Mouse (Mus musculus): ENCODE measurements around the gene Pde6d. TPM values are rescaled to one million over a fixed set of nuclear protein-coding genes. Genes with fewer than 3 reads are reported as not detected.

The Pde6d gene
- polyA plus RNA-seq, 1 experiment: 11.7 TPM

DNA sequence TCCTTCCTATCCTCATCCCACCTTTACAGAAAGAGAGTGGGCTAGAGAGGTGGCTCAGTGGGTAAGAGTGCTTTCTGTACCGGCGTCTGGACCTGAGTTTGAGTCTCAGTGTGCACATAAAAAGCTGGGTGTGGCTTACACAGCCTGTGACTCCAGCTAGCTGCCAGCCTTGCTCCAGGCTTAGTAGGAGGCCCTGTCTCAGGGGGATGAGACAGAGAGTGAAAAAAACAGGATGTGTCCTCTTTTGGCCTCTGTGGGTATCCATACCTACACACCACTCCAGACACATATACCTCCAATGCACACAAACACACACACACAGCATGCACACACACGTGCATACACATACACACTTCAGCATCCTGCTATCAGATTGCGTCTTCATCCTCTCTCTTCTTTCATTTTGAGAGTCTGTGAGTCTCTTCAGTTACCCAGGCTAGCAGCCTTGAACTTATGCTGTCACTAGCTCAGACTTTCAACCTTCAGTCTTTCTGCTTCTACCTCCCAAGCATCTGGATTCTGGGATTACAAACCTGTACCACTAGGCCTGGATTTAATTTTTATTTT lies 70.2 kb downstream of the Pde6d start:
- Histone ChIP-seq H3K4me1 (ENCODE audit: control insufficient read depth, insufficient read depth, insufficient read length) (peaks cover 12% of the 10 kb centered on the region; the same call in 1 of the 2 replicates), H3K4me3 (ENCODE audit: extremely low read depth, insufficient read depth, insufficient read length) (no peak overlapping the region), H3K27me3 (ENCODE audit: control insufficient read depth, insufficient read depth, low read length) (no peaks in the 10 kb centered on the region), H3K36me3 (ENCODE audit: control insufficient read depth, insufficient read depth, low read length) (no peaks in the 10 kb centered on the region), H3K27ac (ENCODE audit: insufficient read depth, low read length) (no peak overlapping the region)
- 79% methylated on average over 4 of the region's 4 CpGs for WGBS
- DNase-seq (ENCODE audit: low read depth in 1 of 2, low spot score in 2 of 2): no peak
- TF ChIP-seq POLR2A (IDR thresholded peaks at IDR 0.05; ENCODE audit: low read depth, low read length): no peak
- no peak for TF ChIP-seq CTCF (IDR thresholded peaks at IDR 0.05; ENCODE audit: extremely low read depth, insufficient read depth, insufficient read length, insufficient replicate concordance)

DNA sequence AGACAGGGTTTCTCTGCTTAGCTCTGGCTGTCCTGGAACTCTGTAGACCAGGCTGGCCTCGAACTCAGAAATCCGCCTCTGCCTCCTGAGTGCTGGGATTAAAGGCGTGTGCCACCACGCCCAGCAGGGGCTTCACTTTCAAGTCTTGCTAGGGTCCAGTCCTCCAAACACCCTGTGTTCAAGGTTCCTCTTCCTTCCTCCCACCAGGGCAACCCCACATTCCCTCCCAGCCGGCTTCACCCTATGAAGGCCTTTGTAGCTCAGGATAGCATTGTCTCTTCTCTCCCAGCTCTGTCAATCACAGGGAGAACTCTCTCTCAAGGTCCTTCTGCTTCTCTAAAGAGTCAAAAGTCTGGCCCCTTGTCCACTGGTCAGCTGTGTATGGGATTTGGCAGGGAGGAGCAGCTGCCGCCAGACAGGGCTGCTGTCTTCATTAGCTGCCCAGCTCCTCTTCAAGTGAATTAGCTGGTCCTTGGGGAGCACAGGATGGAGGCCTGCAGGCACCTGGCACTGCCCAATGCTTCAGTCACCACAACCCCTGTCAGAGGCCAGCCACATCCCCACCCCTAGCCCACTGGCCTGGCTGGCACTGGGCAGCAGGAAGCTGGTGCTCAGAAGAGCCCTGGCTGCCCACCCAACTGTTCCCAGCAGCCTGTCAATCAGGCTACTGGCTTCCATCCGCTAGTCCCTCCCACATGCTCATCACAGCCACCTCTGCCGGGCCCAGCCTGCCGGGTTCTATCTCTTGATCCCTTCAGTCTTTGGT lies 71.6 kb downstream of the Pde6d start:
- Histone ChIP-seq H3K4me1 (ENCODE audit: control insufficient read depth, insufficient read depth, insufficient read length) (peaks cover 6% of the 10 kb centered on the region; the same call in 1 of the 2 replicates), H3K27me3 (ENCODE audit: control insufficient read depth, insufficient read depth, low read length) (no peaks in the 10 kb centered on the region), H3K36me3 (ENCODE audit: control insufficient read depth, insufficient read depth, low read length) (no peaks in the 10 kb centered on the region), H3K4me3 (ENCODE audit: extremely low read depth, insufficient read depth, insufficient read length) (no peak overlapping the region), H3K27ac (ENCODE audit: insufficient read depth, low read length) (no peak overlapping the region)
- TF ChIP-seq CTCF (IDR thresholded peaks at IDR 0.05; ENCODE audit: extremely low read depth, insufficient read depth, insufficient read length, insufficient replicate concordance) (no peak), POLR2A (IDR thresholded peaks at IDR 0.05; ENCODE audit: low read depth, low read length) (no peak)
- DNase-seq (ENCODE audit: low read depth in 1 of 2, low spot score in 2 of 2): no peak
- WGBS: 62% methylated on average over 9 of the region's 9 CpGs

DNA sequence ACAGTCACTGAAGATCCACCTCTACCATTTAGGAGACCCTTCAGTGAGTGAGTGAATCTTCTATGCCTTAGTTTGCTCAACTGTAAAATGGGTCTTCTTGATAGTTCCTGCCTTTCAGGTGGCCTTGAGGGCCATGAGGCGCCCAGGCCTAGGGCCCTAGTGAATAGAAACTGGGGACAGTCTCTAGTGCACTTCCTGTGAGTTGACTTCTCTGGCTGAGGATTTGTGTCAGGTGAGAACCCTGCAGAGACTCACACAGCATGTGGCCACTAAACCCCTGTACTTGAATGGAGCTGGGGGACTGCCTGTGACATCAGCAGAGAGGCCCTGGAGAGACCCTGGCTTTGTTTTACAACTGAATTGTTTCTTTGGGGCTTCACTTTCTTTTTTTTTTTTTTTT lies 72.2 kb downstream of the Pde6d start:
- no peaks in the 10 kb centered on the region for H3K36me3 ChIP-seq (ENCODE audit: control insufficient read depth, insufficient read depth, low read length)
- no peaks in the 10 kb centered on the region for H3K27me3 ChIP-seq (ENCODE audit: control insufficient read depth, insufficient read depth, low read length)
- H3K4me1 ChIP-seq (ENCODE audit: control insufficient read depth, insufficient read depth, insufficient read length): peaks cover 9% of the 10 kb centered on the region; the same call in 1 of the 2 replicates
- H3K4me3 ChIP-seq (ENCODE audit: extremely low read depth, insufficient read depth, insufficient read length): no peak overlapping the region
- no peak for TF ChIP-seq POLR2A (IDR thresholded peaks at IDR 0.05; ENCODE audit: low read depth, low read length)
- TF ChIP-seq CTCF (IDR thresholded peaks at IDR 0.05; ENCODE audit: extremely low read depth, insufficient read depth, insufficient read length, insufficient replicate concordance): no peak
- DNase-seq (ENCODE audit: low read depth in 1 of 2, low spot score in 2 of 2): no peak
- WGBS: 58% methylated on average over 1 of the region's 1 CpGs
- H3K27ac ChIP-seq (ENCODE audit: insufficient read depth, low read length): no peak overlapping the region

DNA sequence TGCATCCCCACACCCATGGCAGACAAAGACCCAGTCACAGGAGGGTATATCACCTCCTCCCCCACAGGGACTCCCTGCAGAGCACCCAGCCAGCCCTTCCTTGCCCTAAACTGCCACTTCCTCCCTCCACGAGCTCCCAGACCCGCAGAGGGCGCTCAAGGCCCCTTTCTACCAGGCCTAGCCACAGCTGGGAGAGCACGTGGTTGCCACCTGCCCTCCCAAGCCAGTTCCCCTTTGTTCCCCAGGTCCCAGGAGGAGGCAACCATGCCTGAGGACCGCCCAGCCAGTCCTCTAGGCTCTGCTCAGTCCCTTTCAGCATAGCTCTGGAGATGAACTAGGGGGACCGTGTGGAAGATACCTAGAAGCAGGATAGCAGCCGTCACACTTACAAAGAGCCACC lies 73.0 kb downstream of the Pde6d start:
- peaks cover 14% of the 10 kb centered on the region; the same call in 1 of the 2 replicates for H3K4me1 ChIP-seq (ENCODE audit: control insufficient read depth, insufficient read depth, insufficient read length)
- peak; percentile 79 to 96 for DNase-seq (ENCODE audit: low read depth in 1 of 2, low spot score in 2 of 2)
- H3K27ac ChIP-seq (ENCODE audit: insufficient read depth, low read length): no peak overlapping the region

DNA sequence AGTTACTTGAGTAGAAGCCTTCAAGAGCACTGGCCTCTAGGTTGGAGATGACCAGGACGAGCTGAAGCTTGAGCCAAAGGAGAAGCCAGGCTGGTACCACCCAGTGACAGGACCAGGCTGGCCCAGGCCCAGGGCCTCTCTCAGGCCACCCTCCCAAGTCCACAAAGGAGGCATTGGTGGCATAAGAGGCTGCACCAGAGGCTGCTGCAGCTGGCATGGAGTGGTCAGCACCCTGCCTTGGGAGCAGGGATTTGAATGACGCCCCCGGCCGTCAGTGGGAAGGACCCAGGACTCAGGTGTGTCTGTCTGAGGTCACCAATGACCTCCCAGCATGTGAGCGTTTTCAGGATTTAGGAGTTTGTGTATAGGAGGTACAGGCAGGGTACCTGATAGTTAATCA lies 74.6 kb downstream of the Pde6d start:
- Histone ChIP-seq H3K27me3 (ENCODE audit: control insufficient read depth, insufficient read depth, low read length) (no peaks in the 10 kb centered on the region), H3K4me1 (ENCODE audit: control insufficient read depth, insufficient read depth, insufficient read length) (peaks cover 20% of the 10 kb centered on the region; the same call in 1 of the 2 replicates), H3K27ac (ENCODE audit: insufficient read depth, low read length) (no peak overlapping the region), H3K4me3 (ENCODE audit: extremely low read depth, insufficient read depth, insufficient read length) (no peak overlapping the region), H3K36me3 (ENCODE audit: control insufficient read depth, insufficient read depth, low read length) (no peaks in the 10 kb centered on the region)
- no peak for TF ChIP-seq CTCF (IDR thresholded peaks at IDR 0.05; ENCODE audit: extremely low read depth, insufficient read depth, insufficient read length, insufficient replicate concordance)
- no peak for TF ChIP-seq POLR2A (IDR thresholded peaks at IDR 0.05; ENCODE audit: low read depth, low read length)
- no peak for DNase-seq (ENCODE audit: low read depth in 1 of 2, low spot score in 2 of 2)
- whole genome bisulfite sequencing: 96% methylated on average over 5 of the region's 5 CpGs

More for the DNA sequence above, 73.0 kb downstream of the Pde6d start:
- Histone ChIP-seq H3K36me3 (ENCODE audit: control insufficient read depth, insufficient read depth, low read length) (no peaks in the 10 kb centered on the region), H3K4me3 (ENCODE audit: extremely low read depth, insufficient read depth, insufficient read length) (no peak overlapping the region), H3K27me3 (ENCODE audit: control insufficient read depth, insufficient read depth, low read length) (no peaks in the 10 kb centered on the region)
- TF ChIP-seq CTCF (IDR thresholded peaks at IDR 0.05; ENCODE audit: extremely low read depth, insufficient read depth, insufficient read length, insufficient replicate concordance): peak; percentile 96
- TF ChIP-seq POLR2A (IDR thresholded peaks at IDR 0.05; ENCODE audit: low read depth, low read length): no peak
- WGBS: 8% methylated on average over 7 of the region's 7 CpGs

DNA sequence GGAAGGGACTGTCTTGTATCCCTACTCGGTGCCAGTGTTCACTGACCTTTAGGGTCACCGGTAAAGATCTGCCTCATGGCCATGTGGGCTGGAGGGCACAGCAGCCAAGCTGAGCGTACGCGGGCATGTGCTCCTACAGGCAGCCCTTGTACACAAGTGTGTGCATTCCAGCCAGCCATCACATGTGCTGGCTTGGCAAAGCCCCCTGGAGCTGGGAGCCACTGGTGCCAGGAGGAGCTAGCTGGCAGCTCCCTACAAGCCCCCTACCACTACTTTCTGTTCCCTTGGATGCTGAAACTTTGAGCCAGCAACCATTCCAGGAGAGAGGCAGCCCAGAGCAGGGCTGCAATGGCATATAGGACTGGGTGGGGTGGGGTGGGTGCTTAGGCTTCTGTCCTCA lies 76.0 kb downstream of the Pde6d start:
- TF ChIP-seq POLR2A (IDR thresholded peaks at IDR 0.05; ENCODE audit: low read depth, low read length) (no peak), CTCF (IDR thresholded peaks at IDR 0.05; ENCODE audit: extremely low read depth, insufficient read depth, insufficient read length, insufficient replicate concordance) (no peak)
- H3K4me3 ChIP-seq (ENCODE audit: extremely low read depth, insufficient read depth, insufficient read length): no peak overlapping the region
- no peak for DNase-seq (ENCODE audit: low read depth in 1 of 2, low spot score in 2 of 2)
- peaks cover 20% of the 10 kb centered on the region; the same call in 1 of the 2 replicates for H3K4me1 ChIP-seq (ENCODE audit: control insufficient read depth, insufficient read depth, insufficient read length)
- no peaks in the 10 kb centered on the region for H3K36me3 ChIP-seq (ENCODE audit: control insufficient read depth, insufficient read depth, low read length)
- no peak overlapping the region for H3K27ac ChIP-seq (ENCODE audit: insufficient read depth, low read length)
- WGBS: 92% methylated on average over 5 of the region's 5 CpGs
- H3K27me3 ChIP-seq (ENCODE audit: control insufficient read depth, insufficient read depth, low read length): no peaks in the 10 kb centered on the region

DNA sequence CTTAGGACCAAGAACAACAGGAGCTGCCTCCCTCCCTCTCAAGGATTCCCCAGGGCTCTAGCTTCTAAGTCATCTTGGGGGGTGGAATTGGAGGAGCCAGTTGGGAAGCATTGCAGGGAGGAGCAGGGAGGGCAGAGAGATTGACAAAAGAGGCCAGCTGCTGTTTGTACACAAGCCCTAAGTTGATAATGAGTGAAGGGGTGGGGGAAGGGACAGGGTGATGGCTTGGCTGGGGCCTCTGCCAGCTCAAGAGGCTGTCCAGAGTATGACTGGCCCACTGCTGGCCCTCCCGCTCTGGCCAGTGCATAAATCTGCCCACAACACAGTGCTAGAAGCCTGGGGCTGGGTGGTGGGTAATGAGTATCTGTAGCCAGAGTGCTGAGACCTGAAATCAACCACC lies 77.0 kb downstream of the Pde6d start:
- no peak for DNase-seq (ENCODE audit: low read depth in 1 of 2, low spot score in 2 of 2)
- TF ChIP-seq POLR2A (IDR thresholded peaks at IDR 0.05; ENCODE audit: low read depth, low read length) (no peak), CTCF (IDR thresholded peaks at IDR 0.05; ENCODE audit: extremely low read depth, insufficient read depth, insufficient read length, insufficient replicate concordance) (no peak)
- no peak overlapping the region for H3K4me3 ChIP-seq (ENCODE audit: extremely low read depth, insufficient read depth, insufficient read length)
- peaks cover 20% of the 10 kb centered on the region; the same call in 1 of the 2 replicates for H3K4me1 ChIP-seq (ENCODE audit: control insufficient read depth, insufficient read depth, insufficient read length)
- H3K27me3 ChIP-seq (ENCODE audit: control insufficient read depth, insufficient read depth, low read length): no peaks in the 10 kb centered on the region
- 64% methylated on average over 1 of the region's 1 CpGs for WGBS
- no peaks in the 10 kb centered on the region for H3K36me3 ChIP-seq (ENCODE audit: control insufficient read depth, insufficient read depth, low read length)
- no peak overlapping the region for H3K27ac ChIP-seq (ENCODE audit: insufficient read depth, low read length)
